Mouse (Mus musculus) adrenal gland, postnatal 0 days (tissue): Measurements from ENCODE around the gene Cnot3. TPM values are rescaled to one million over a fixed set of nuclear protein-coding genes. Genes with fewer than 3 reads are reported as not detected.

Source experiments
- microRNA-seq: library from miRNA; unstranded; fragments of <30 nt; microRNA quantifications from one replicate; pipeline ENCODE4, GENCODE M21; 2016; ENCODE audit warnings: borderline replicate concordance; ENCODE audit not compliant: insufficient number of aligned reads
- polyA plus RNA-seq: library from polyadenylated mRNA; unstranded; fragments of >200 nt; fragmentation: Nextera tagmentation; extraction: Ambion mirVana; gene quantifications from 2 replicates; pipeline ENCODE4 v1.2.1, GENCODE M21; 2015

The Cnot3 gene
- 19.3 and 23.9 TPM in 2 replicates for polyA plus RNA-seq

DNA sequence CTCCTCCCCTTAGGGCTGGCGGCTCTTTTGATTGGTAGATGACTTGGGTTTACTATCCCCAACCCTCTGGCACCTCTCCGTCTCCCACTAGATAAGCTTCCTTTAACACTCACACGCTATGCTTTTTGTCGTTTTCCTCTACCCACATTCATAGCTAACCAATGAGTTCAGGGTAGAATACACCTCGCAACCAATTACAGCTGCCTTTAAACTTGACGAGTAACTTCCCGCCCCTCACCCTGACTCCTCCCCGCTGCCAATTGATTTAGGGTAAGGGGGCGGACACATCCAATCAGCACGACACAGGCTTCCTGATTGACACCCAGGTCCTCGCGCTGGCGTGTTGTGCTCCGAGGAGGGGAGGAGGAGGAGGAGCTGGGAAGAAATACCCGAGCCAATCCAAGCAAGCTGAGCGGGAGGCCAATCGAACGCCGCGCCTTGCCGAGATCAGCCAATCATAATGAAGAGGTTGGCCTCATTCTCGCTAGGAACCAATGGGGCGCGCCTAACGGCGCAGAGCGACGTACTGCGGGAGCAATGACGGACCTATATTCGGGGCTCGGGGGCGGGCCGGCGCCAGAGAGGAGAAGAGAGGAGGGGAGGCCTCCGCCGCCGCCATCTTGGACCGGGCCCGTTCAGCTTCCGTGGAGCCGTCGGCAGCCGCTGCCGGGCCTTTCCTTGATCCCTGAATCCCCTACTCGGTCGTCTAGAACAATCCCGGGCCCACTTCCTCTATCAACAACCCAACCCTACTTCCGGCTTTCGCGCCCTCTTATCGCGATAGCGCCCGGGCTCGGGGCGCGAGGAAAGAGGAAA, at the start of gene Cnot3:
Gene Cnot3, plus strand, starts transcription at position 597 of the 816 bp plus-strand sequence.

GRCm38 (mm10) chr7:3616057-3616388, 29.0 kb upstream of the Cnot3 start, which contains the start of gene Oscar:
Oscar (minus strand) TSS chr7:3616157.

DNA sequence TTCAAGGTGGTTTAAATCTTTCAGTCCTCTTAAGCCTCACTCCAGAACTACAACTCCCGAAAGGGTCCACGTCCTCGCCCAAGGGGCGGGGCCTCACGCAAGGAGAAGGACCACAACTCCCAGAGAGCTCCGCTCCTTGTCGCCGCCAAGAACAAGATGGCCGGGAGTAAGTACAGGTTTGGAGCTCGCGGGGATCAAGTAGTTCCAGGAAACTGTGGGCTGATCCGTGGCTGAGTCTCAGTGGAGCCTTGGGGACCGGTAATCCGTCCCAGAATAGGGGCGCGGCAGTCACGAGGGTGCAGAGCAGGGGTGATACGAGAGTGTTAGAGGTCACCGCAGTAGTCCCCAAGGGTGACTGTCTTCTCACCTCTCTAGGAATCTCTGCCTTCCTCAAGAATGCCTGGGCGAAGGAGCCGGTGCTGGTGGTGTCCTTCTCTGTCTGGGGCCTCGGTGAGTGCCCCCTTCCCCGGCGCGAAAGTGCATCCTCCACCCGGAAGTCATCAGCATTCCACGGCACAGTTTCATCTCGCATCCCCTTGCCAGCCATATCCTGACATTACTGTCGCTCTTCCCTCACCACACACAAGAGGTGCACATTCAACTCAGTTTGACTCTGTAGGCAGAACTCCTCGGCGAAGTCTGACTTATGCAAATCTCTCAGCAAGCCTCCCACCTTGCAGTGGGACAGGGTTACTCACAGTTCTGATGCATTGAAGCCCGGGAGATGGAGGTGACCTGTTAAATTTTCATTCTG, 27.6 kb upstream of the Cnot3 start, which contains the start of gene Ndufa3:
Gene Ndufa3, plus strand, starts transcription at position 132 of the 754 bp plus-strand sequence.

GRCm38 (mm10) chr7:3629543-3630477, 15.3 kb upstream of the Cnot3 start, which contains the start of the genes Tfpt and Prpf31:
Tfpt (minus strand) TSS chr7:3629929.
Prpf31 (plus strand) TSS chr7:3629985.

GRCm38 (mm10) chr7:3665215-3666114, 20.4 kb downstream of the Cnot3 start, which contains the start of gene Leng1:
Leng1 (minus strand) TSS chr7:3665840.

DNA sequence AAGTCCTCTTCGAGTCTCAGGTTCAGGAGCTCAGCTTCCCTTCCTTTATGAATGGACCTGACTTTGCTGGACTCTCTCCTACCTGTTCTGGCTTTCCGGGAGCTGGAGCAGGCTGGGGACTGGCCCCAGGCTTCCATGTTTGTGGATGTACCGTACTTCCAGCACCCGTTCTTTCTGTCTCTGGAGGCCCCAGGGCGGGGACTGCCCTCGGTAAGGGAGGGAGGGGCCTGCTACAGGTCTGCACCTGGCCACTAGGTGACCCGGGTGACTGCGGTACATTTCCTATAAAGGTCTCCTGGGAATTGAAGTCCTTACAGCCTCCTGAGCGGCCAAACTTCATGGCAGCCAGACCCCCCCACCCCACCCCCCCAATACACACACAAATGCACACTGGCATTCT, 32.3 kb downstream of the Cnot3 start, which contains the start of gene Tmc4:
Gene Tmc4, minus strand, starts transcription at position 212 of the 400 bp plus-strand sequence.

DNA sequence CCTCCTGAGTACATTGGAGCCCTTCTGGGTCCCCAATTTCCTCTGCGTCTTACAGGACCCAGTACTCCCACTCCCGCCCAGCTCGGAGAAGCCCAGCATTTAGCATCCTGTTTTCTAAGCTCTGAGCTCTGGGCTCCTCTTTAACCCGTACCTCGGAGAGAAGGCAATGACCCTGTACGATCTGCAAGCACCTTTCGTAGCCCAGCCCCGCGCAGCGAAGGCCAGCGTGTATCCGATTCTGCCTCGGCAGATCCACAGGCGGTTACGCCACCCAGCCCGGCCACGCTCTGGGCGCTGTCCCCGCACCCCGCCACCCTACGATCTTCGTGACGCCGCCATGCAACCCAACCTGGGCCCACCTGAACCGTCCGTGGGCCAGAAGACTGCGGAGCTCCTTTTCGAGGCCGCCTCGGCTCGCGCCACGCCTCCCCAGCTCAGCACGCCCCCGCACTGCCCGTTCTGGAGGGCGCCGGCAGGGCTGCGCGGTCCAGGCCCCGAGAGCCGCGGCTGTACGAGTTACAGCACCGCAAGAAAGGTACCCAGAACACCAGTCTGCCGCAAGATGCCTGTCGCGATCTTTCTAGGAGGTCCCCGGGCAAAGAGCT, 47.4 kb downstream of the Cnot3 start, which contains the start of gene Tsen34:
Gene Tsen34, plus strand, starts transcription at position 482 of the 605 bp plus-strand sequence.

GRCm38 (mm10) chr7:3692987-3693808, 48.1 kb downstream of the Cnot3 start, which contains the start of gene Mboat7:
Mboat7 (minus strand) TSS chr7:3693523.

GRCm38 (mm10) chr7:3703879-3704441, 58.9 kb downstream of the Cnot3 start, which contains the start of gene Rps9:
Rps9 (plus strand) TSS chr7:3703993.

Small RNA genes lying within 50 kb of the gene (microRNA-seq; reads per million reads assigned to microRNA genes)
- gene Mir3572, result 1.8 reads per million

Other genes starting within 250 kb of the Cnot3 start
- gene Cacng6, start 221.1 kb upstream of the Cnot3 start, polyA plus RNA-seq, result 0.09 and 0.54 TPM in 2 replicates
- 0.10 and 0.38 TPM in 2 replicates for gene Tarm1, start 142.6 kb upstream of the Cnot3 start, polyA plus RNA-seq
- 0.10 and 0.44 TPM in 2 replicates for gene Oscar, start 29.1 kb upstream of the Cnot3 start, polyA plus RNA-seq
- gene Ndufa3, start 27.9 kb upstream of the Cnot3 start, polyA plus RNA-seq, result 657 and 674 TPM in 2 replicates
- gene Tfpt, start 15.3 kb upstream of the Cnot3 start, polyA plus RNA-seq, result 21.2 and 27.3 TPM in 2 replicates
- gene Prpf31, start 15.3 kb upstream of the Cnot3 start, polyA plus RNA-seq, result 32.2 and 48.8 TPM in 2 replicates
- 10.4 and 16.1 TPM in 2 replicates for gene Leng1, start 20.6 kb downstream of the Cnot3 start, polyA plus RNA-seq
- 10.4 and 11.8 TPM in 2 replicates for gene Tmc4, start 32.3 kb downstream of the Cnot3 start, polyA plus RNA-seq
- 248 and 255 TPM in 2 replicates for gene Tsen34, start 47.6 kb downstream of the Cnot3 start, polyA plus RNA-seq
- 39.0 and 49.7 TPM in 2 replicates for gene Mboat7, start 48.3 kb downstream of the Cnot3 start, polyA plus RNA-seq
- 1,062 and 1,264 TPM in 2 replicates for gene Rps9, start 58.7 kb downstream of the Cnot3 start, polyA plus RNA-seq
- 1.8 and 3.7 TPM in 2 replicates for gene Pirb, start 75.1 kb downstream of the Cnot3 start, polyA plus RNA-seq
- 0.12 TPM in 1 of 2 replicates, not detected in the other for gene Gm15448, start 180.4 kb downstream of the Cnot3 start, polyA plus RNA-seq
- gene Pira2, start 199.8 kb downstream of the Cnot3 start, polyA plus RNA-seq, result 0.54 and 0.96 TPM in 2 replicates